Mouse (Mus musculus): ENCODE results near the gene Myod1.
A peak's percentile ranks its signal among the peaks of the same experiment; 100 is the strongest.

Myod1 gene

DNA sequence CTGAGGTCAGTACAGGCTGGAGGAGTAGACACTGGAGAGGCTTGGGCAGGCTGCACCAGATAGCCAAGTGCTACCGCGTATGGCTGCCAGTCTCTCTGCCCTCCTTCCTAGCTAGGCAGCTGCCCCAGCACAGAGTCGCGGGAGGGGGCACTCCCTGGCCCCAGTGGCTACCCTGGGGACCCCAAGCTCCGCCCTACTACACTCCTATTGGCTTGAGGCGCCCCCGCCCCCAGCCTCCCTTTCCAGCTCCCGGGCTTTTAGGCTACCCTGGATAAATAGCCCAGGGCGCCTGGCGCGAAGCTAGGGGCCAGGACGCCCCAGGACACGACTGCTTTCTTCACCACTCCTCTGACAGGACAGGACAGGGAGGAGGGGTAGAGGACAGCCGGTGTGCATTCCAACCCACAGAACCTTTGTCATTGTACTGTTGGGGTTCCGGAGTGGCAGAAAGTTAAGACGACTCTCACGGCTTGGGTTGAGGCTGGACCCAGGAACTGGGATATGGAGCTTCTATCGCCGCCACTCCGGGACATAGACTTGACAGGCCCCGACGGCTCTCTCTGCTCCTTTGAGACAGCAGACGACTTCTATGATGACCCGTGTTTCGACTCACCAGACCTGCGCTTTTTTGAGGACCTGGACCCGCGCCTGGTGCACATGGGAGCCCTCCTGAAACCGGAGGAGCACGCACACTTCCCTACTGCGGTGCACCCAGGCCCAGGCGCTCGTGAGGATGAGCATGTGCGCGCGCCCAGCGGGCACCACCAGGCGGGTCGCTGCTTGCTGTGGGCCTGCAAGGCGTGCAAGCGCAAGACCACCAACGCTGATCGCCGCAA, at the start of gene Myod1:
Gene Myod1, plus strand, starts transcription at position 303 of the 836 bp plus-strand sequence.
- DNase-seq (ENCODE audit: low spot score) = no peak

DNA sequence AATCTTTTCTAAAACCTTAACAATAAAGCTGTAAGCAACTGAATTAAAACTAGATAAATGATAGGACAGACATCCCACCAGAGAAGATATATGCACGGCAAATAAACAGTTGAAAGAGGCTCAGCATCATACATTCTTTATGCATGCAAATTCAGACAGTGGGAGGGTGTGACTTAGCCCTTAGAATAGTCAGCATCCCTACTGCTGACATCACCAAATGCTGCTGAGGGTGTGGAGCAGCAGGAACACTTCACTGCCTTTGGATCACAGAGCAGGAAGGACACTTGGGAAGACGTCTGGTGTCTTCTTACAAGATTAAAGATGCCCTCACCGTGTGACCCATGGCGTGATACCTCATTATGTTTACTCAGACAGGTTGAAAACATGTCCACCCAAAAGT, 48.4 kb upstream of the Myod1 start:
- no peak for DNase-seq (ENCODE audit: low spot score)

DNA sequence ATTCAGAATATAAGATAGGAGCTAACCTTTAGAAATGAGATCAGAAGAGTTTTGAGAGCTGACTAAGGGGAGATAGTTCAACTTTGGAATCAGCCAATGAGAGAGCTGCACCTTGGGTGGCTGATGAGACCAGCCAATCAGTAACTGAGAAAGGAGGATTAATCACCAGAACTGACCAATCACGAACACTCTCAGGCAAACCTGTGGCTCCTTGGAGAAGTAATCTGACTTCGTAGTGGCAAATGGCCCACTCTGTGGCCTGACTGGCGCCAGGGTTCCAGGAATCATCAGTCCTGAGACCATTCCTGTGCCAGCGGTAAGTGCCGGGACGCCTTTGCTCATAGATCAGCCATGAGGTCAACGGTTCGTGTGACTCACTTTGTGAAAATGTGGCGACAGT, 38.9 kb upstream of the Myod1 start:
- DNase-seq (ENCODE audit: low spot score) = no peak

DNA sequence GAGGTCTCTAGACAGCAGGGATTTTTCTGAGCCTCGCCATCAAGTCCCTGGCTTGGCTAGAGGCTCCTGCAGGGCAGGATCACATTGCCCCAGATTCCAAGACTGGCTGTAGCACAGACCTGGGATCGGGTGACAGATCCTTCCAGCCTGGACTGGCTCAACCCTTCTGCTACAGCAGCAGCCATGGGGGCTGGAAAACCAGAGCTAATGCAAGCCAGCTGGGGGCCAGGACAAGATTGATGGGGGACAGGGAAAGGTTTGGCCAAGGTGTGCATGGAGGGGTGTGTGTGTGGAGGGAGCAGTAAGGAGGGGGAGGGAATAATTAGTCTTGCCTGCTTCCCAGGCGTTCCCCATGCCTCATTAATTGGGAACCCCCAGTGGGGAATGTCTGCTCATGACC, 36.5 kb upstream of the Myod1 start:
- no peak for DNase-seq (ENCODE audit: low spot score)

DNA sequence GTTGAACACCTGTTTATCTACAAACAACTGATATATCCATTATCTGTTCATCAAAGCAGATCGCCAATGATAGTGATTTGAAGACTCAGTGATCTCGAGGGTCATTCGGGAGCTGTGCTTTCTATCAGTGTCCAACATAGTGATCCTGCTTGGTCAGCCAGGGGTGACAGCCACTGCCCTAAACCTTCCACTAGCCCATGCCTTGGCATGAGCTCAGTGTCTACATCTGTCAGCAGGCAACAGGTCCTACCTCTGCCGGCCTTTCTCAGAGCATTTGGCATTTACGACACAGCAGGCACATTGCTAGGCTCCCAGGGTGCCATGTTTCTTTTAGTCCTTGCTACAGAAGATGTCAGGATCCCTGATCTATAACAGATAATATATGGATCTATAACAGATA, 36.0 kb upstream of the Myod1 start:
- DNase-seq (ENCODE audit: low spot score) = no peak

DNA sequence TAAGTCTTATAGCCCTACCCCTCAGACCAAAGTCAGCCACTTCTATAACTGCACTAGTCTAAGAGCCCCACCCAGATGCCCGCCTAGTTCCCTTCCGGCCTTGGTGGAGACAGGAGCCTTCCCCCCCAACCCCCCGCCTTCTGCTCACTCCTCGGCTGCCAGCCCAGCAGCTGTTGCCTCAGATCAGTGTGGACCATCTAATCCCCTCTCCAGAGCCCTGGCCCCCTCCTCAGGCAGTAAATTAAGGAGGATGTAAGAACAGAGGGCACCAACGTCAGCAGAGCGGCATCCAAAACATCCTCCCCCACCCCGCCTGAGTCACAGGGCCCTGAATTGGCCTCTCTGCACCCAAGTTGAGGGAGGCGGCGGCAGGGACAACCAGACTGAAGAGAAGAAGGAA, 34.8 kb upstream of the Myod1 start:
- no peak for DNase-seq (ENCODE audit: low spot score)

DNA sequence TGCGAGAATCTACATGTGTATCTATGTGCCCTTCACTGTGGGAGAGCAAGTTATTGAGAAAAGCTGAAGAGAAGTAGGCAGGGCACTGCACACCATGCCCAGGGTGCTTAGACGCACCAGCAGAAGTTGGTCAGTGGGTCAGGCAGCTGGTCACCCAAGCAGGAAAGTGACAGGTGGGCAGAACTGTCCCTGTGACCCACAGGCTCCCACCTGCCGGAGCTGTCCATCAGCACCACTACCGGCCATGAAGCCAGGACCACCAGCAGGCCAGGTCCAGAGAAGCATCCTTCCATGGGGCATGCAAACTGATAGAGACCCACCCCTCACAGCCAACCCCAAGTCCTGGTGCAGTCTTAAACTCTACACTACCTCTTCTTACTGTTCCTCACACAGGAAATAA, 28.6 kb upstream of the Myod1 start:
- no peak for DNase-seq (ENCODE audit: low spot score)

DNA sequence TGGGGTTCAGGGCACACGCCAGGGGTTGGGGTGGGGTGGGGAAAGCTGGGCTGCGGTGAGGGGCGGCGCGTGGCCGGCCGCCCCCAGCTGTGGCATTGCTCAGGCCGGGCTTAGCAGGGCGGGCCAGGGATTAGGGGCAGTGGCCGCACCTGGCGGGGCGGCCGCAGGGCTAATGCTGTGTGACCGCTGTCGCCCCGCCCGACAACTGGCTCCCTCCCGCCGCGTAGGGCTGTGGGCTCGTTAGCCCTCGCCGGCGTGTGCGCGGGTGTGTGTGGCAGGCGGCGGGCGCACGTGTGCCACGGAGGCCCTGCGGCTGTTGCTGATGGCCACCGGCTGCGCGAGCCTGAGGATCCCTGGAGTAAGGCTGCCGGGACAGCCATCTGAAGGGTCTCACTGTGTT, 27.5 kb upstream of the Myod1 start:
- no peak for DNase-seq (ENCODE audit: low spot score)

DNA sequence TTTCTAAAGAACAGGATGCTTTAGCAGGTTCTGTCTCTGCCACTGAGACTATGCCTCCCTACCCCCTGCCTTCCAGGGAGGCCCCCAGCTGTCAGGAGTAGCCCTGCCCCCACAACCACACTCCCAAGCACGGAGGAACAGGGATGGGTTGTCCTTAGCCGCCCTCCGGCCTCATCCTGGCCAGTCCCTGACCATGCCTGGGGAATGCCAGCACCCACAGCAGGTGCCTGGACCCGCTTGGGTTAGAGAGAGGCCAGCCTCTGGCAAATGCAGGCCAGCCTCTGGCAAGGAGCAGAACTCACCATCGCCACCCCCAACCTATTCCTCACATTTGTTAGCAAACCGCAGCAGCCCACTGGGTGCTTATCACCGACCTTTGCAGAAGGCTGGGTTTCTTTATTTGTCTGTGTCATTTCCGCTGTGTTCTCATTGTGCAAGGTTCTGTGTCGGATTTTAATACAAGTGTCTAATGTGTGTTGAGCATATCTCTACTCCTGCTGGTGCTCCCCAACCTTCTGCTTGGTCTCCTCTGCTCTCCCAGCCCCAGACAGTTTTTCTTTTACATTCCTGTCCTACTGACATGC, 26.1 kb upstream of the Myod1 start:
- DNase-seq (ENCODE audit: low spot score) = no peak

DNA sequence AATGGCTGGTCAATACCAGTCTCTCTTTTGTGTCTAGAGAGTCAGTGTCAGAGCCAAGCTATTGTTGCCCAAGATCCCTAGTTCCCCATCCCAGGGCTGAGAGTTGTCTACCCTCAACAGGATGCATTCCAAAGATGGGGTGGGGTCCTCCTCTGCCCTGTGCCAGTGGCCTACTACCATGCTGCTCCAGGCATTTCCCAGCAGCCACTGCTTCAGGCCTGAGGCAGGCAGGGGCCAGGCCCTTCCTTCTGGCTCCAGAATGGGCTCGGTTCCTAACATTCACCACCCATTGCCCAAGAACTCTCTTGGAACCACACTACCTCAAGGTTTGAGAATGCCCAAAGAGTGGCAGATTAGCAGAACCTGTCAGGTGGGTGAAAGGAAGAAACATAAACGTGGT, 23.5 kb upstream of the Myod1 start:
- DNase-seq (ENCODE audit: low spot score) = no peak

DNA sequence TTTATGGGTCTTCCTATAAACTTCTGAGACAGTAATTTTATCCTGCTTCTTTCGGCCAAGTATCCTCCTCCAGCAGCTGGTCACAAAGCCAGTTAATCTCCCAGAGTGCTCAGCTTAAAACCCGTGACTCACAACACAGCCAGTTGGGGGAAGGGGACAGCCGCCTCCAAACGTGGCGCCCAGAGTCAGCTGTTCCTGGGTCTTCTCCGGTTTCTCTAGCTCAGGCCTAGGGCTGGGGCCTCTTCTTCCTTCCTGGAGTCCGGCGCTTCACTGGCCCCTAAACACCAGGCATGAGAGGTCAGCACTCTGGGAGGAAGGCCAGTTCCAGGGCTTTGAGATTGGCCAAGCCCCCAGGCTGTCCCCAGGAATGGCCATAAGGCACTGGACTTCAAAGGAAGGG, 23.1 kb upstream of the Myod1 start:
- DNase-seq (ENCODE audit: low spot score) = no peak

DNA sequence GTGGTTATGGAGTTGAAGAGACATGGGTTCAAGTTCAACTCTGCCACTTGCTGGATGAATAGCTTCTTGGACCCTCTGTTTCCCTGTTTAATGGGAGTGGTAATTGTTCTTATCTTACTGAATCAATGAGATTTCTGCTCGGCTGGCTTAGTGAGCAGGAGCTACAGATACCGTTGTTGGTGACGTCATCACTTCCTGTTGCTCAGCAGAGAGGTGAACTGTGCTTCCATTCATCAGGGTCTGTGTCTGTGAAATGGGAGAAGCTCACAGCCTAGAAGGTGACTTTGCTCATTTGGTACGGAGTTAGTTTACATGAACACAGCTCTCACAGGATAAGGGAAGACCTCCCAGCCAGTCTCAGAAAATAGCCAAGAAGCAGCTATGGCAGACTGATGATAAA, 22.4 kb upstream of the Myod1 start:
- DNase-seq (ENCODE audit: low spot score) = no peak

DNA sequence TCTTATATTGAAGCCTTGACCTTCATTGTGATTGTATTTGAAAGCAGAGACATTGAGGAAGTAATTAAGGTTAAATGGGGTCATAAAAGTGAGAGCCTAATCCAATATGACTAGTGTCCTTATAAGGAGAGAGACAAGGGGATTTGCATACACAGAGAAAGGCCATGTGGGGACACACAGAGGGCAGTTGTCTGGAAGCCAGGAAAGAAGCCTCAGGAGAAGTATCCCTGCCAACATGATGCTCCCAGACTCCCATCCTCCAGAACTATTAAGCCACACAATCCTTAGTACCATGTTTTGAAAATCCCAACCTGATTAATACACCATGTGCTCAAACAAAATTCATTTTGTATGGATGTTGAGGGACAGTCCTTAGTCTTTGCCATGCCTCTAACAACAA, 14.5 kb upstream of the Myod1 start:
- DNase-seq (ENCODE audit: low spot score) = no peak

DNA sequence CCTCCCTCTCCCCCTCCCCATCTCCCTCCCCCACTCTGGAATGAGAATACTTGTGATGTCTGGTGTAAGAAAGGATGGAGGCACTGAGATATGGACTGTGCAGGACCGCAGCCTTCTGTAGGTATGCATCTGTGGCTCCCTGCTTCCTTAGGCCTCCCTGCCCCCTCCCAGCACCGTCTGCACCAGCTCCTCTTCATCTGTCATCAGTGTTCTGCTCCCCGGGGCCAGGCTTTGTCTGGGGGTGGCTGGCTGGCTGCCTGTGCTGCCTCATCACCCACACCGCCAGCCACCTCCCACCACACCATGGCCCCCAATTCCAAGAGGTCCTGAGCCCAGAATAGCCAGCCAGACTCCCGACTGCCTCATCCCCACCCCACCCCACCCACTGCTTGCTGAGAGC, 12.1 kb upstream of the Myod1 start:
- DNase-seq (ENCODE audit: low spot score) = peak; percentile 44

DNA sequence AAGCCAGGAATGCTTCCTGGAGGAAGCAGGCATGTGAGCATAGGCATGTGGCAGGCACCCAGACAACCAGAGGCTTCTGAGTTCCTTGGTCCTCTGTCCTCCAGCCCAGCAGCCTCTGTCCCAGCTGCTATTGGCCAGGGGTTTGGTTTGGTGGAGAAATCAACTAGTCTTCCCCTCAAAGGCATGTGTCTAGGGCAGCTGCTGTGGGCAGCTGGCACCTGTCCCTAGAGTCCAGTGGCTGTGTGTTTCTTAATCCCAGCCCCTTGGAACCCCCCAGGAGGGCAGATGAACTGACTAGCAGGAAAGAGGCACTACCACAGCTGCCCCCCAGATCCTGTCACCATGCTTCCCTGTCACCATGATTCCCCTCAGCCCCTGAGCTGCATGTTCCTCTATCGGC, 10.5 kb upstream of the Myod1 start:
- no peak for DNase-seq (ENCODE audit: low spot score)

DNA sequence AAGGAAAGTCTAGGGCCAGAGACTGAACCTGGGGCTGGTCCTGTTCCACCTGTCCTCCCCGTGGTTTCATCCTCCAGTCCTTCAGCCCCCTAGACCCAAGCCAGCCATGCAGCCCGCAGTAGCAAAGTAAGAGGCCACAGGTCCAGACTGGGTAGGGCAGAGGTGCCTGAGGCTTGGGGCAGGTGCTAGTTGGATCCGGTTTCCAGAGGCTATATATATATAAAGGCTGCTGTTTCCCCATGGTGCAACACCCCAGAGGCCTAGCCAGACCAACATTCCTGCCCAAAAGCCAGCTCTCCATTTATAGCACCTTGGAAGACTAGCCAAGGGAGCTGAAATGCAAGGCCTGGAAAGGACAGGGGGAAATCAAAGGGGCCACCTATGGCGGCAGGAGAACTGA, 5.2 kb upstream of the Myod1 start:
- DNase-seq (ENCODE audit: low spot score) = no peak

DNA sequence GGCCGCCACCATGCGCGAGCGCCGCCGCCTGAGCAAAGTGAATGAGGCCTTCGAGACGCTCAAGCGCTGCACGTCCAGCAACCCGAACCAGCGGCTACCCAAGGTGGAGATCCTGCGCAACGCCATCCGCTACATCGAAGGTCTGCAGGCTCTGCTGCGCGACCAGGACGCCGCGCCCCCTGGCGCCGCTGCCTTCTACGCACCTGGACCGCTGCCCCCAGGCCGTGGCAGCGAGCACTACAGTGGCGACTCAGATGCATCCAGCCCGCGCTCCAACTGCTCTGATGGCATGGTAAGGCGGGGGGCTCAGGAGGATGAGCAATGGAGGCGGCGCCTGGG, 703 bp downstream of the Myod1 start:
- DNase-seq (ENCODE audit: low spot score) = no peak

DNA sequence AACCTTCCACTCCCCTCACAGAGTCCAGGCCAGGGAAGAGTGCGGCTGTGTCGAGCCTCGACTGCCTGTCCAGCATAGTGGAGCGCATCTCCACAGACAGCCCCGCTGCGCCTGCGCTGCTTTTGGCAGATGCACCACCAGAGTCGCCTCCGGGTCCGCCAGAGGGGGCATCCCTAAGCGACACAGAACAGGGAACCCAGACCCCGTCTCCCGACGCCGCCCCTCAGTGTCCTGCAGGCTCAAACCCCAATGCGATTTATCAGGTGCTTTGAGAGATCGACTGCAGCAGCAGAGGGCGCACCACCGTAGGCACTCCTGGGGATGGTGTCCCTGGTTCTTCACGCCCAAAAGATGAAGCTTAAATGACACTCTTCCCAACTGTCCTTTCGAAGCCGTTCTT, 1.8 kb downstream of the Myod1 start:
- no peak for DNase-seq (ENCODE audit: low spot score)

DNA sequence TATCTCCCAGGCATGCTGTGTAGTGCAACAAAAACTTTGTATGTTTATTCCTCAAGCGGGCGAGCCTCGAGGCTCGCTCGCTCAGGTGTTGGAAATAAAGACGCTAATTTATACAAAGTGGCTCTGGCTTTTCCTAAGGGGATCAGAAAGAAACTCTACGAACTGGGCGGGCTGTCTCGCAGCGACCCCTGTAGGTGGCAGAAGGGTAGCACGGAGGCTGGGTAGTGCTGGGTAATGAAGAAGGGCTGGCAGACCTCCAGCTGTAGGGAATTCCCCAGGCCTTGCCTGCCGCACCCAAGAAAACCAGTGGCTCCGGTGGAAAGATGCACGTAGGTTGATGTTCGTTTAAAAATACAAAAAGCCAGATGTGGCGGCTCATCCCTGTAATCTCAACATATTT, 2.7 kb downstream of the Myod1 start:
- DNase-seq (ENCODE audit: low spot score) = peak; percentile 73

DNA sequence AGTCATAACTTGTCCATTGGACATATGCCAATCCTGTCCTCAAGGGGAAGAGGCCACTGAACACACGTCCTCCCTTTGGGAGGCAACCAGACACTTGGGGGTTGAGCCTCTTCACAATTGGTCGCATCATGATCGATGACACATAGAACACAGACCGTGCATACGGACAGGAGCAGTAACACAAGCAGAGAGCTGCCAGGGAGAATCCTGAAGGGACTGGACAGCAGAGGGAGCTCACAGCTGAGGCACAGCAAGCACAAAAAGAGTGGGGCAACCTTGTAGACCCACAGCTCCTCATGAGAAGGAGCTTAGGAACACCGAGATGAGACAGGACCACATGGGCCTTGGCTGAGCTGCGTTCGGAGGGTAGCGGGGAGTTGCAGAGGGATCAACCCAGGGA, 4.4 kb downstream of the Myod1 start:
- DNase-seq (ENCODE audit: low spot score) = no peak

DNA sequence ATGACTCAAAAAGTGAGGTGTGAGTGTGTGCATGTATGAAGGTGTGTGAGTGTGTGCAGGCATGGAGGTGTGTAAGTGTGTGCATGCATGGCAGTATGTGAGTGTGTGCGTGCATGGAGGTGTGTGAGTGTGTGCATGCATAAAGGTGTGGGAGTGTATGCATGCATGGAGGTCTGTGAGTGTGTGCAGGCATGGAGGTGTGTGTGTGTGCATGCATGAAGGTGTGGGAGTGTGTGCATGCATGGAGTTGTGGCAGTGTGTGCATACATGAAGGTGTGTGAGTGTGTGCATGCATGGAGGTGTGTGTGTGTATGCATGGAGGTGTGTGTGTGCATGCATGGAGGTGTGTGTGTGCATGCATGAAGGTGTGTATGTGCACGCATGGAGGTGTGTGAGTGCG, 11.2 kb downstream of the Myod1 start:
- DNase-seq (ENCODE audit: low spot score) = no peak

DNA sequence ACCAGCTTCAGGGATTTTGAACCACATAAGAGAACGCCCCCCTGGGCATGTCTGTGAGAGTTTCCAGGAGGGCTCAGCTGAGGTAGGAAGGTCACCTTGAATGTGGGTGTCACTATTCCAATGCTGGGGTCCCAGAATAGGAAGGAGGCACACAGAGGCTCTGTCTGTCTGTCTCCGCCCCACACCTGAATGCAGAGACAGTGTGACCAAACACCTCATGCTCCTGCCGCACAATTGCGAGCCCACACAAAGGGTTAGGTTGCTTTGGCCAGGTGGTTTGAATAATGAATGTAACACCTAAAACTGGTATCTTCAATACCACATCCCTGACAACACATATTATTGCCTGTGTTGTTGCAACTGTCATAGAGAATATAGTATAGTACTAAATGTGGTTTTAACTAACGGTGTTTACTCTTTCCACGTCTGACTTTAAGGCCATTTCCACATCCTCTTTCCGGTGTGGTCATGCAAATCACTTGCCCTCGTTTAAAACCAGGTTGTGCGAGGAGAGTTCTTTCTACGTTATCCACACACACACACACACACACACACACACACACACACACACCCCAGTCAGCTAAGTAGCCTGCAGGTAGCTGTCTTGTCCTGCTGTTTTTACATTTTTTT, 13.3 kb downstream of the Myod1 start:
- DNase-seq (ENCODE audit: low spot score) = no peak

DNA sequence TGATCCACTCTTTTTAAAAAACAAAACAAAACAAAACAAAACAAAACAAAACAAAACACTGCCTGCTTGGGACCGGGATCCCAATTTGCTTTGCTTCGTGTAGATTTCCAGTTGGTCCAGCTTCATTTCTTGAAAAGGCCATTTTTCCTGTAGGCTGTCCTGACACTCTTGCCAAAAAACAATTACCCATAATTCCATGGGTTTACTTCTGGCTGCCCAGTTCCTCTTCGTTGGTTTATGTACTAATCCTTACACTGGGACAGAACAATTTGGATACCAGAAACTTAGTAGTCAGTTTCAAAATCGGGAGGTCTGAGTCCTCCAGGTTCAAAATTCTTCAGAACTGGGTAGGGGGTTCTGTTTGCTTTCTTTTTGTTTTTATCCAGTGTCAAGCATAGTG, 14.0 kb downstream of the Myod1 start:
- DNase-seq (ENCODE audit: low spot score) = no peak

DNA sequence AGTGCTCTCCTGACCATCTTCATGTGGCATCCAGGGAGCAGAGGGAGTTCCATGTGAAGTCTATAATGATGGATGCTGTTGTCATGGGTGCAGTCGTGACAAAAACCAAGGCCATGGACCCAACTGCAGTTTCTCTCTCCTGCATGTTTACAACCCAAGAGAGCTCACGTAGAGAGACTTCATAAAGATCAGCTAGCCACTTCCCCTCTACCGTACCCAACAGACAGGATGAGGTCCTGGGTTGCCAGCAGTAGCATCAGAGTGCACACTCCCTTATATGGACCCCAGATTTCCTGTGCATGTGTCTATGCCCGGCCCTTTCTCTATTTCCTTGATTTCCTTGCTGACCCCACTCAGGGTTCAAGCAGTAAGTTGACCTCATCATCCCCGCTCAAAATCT, 15.4 kb downstream of the Myod1 start:
- no peak for DNase-seq (ENCODE audit: low spot score)
